Mouse (Mus musculus): ENCODE data around the gene Gtsf1l. TPM values are rescaled to one million over a fixed set of nuclear protein-coding genes. Genes with fewer than 3 reads are reported as not detected.

The Gtsf1l gene
- polyA plus RNA-seq, 1 experiment from 2014 or later = not detected

DNA sequence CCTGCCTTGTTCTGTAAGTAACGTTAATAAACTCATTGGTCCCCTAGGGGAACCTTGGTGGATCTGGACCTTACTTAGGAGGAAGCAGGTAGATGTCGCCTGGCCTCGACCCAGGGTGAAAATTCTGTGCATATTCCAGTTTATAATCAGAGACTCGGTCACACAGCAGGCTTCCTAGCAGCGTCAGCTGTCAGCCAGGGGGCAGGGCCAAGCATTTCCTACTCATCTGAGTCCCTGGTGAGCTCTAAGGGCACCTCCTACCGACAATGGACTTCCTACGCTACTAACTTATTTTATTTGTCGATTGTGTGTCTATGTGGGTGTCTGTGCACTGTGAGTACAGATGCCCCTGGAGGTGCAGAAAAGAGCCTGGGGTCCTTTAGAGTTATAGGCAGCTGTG is 12.3 kb upstream of the Gtsf1l start:
- Histone ChIP-seq H3K27ac (ENCODE audit: low read length) (no peak overlapping the region), H3K27me3 (ENCODE audit: control insufficient read depth, insufficient read depth, low read depth, low read length) (no peaks in the 10 kb centered on the region), H3K4me1 (ENCODE audit: control insufficient read depth, insufficient read depth, low read length) (peaks cover 10% of the 10 kb centered on the region), H3K4me2 (ENCODE audit: low read length) (no peak overlapping the region), H3K36me3 (ENCODE audit: control insufficient read depth, insufficient read depth, low read length) (no peaks in the 10 kb centered on the region), H3K4me3 (ENCODE audit: low read depth, low read length) (no peak overlapping the region), H3K9me3 (replicated peaks; ENCODE audit: control insufficient read depth, low read length, poor library complexity, severe bottlenecking) (no peaks in the 10 kb centered on the region), H3K9ac (ENCODE audit: low read depth, low read length) (no peak overlapping the region)
- no peak for ATAC-seq
- WGBS = 52% methylated on average over 8 of the region's 8 CpGs

DNA sequence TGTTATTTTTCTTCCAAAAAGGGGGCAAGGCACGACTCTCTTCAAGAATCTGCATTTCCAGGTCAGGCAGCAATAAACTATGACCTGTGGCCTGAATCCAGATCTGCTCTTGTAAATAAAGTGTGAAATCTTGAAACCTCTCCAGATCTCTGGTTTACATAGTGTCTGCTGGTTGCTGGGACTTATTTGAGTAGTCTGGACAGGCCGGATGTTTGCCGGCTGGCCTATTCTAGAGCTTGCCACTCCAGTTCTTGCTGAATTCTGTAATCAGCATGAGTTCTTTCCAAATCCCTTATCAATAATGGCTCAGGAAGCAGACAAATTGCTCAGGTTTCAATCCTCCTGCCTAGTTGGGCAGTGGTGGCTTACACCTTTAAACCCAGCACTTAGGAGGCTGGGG is 8.1 kb upstream of the Gtsf1l start:
- Histone ChIP-seq H3K27me3 (ENCODE audit: control insufficient read depth, insufficient read depth, low read depth, low read length) (no peaks in the 10 kb centered on the region), H3K27ac (ENCODE audit: low read length) (no peak overlapping the region), H3K9me3 (replicated peaks; ENCODE audit: control insufficient read depth, low read length, poor library complexity, severe bottlenecking) (no peaks in the 10 kb centered on the region), H3K9ac (ENCODE audit: low read depth, low read length) (no peak overlapping the region), H3K4me3 (ENCODE audit: low read depth, low read length) (no peak overlapping the region), H3K36me3 (ENCODE audit: control insufficient read depth, insufficient read depth, low read length) (no peaks in the 10 kb centered on the region), H3K4me1 (ENCODE audit: control insufficient read depth, insufficient read depth, low read length) (peaks cover 4% of the 10 kb centered on the region; the same call in 1 of the 2 replicates), H3K4me2 (ENCODE audit: low read length) (no peak overlapping the region)
- WGBS = 70% methylated on average over 3 of the region's 3 CpGs
- no peak for ATAC-seq

DNA sequence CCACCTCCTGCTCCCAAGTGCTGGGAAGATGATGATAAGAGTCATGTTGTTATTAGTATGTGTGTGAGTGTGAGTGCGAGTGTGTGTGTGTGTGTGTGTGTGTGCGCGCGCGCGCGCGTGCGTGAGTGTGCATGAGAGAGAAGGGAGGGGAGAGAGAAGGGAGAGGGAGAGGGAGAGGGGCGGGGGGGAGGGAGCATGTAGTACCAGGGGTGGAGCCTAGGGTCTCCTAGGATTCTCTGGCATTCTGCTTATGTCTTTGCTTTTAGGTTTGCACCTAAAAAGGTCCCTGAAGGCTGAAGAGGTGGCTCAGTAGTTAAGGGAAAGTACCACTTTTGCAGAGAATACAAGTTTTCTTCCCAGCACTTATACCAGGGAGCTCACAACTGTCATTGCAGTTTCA is 7.3 kb upstream of the Gtsf1l start:
- no peak overlapping the region for H3K4me3 ChIP-seq (ENCODE audit: low read depth, low read length)
- H3K27me3 ChIP-seq (ENCODE audit: control insufficient read depth, insufficient read depth, low read depth, low read length) = no peaks in the 10 kb centered on the region
- no peak for ATAC-seq
- no peaks in the 10 kb centered on the region for H3K36me3 ChIP-seq (ENCODE audit: control insufficient read depth, insufficient read depth, low read length)
- no peak overlapping the region for H3K27ac ChIP-seq (ENCODE audit: low read length)
- no peak overlapping the region for H3K4me2 ChIP-seq (ENCODE audit: low read length)
- no peaks in the 10 kb centered on the region for H3K4me1 ChIP-seq (ENCODE audit: control insufficient read depth, insufficient read depth, low read length)
- 93% methylated on average over 10 of the region's 10 CpGs for WGBS
- no peaks in the 10 kb centered on the region for H3K9me3 ChIP-seq (replicated peaks; ENCODE audit: control insufficient read depth, low read length, poor library complexity, severe bottlenecking)
- H3K9ac ChIP-seq (ENCODE audit: low read depth, low read length) = no peak overlapping the region

DNA sequence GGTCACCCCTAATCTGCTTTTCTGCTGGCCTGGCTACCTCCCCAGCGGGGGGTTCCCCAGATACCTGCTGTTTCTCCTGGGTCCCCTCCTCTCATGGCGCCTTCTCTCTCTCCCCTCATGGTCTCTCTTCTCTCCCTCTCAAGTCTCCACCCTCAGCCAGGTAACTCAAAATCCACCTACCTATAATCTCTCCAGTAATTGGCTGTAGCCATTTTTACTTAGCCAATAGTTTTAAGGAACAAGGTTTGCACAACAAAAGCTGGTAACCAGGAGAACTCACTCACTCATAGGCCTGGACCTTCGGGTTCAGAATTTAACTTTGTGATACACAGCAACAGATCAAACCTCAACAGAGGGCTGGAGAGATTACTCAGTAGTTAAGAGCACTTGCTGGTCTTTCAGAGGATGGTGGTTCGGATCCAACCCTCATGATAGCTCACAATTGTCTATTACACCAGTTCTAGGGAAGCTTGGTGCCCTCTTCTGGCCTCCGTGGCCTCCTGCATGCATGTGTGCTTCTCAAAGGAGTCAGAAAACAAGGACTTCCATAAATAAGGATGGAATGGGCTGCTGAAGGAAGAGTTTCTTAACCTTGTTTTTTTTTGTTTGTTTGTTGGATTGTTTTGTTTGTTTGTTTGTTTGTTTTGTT is 1.9 kb upstream of the Gtsf1l start:
- ATAC-seq = no peak
- Histone ChIP-seq H3K27ac (ENCODE audit: low read length) (no peak overlapping the region), H3K4me1 (ENCODE audit: control insufficient read depth, insufficient read depth, low read length) (no peaks in the 10 kb centered on the region), H3K36me3 (ENCODE audit: control insufficient read depth, insufficient read depth, low read length) (no peaks in the 10 kb centered on the region), H3K27me3 (ENCODE audit: control insufficient read depth, insufficient read depth, low read depth, low read length) (no peaks in the 10 kb centered on the region), H3K4me3 (ENCODE audit: low read depth, low read length) (no peak overlapping the region), H3K4me2 (ENCODE audit: low read length) (no peak overlapping the region), H3K9ac (ENCODE audit: low read depth, low read length) (no peak overlapping the region), H3K9me3 (replicated peaks; ENCODE audit: control insufficient read depth, low read length, poor library complexity, severe bottlenecking) (no peaks in the 10 kb centered on the region)
- WGBS = 71% methylated on average over 5 of the region's 5 CpGs

DNA sequence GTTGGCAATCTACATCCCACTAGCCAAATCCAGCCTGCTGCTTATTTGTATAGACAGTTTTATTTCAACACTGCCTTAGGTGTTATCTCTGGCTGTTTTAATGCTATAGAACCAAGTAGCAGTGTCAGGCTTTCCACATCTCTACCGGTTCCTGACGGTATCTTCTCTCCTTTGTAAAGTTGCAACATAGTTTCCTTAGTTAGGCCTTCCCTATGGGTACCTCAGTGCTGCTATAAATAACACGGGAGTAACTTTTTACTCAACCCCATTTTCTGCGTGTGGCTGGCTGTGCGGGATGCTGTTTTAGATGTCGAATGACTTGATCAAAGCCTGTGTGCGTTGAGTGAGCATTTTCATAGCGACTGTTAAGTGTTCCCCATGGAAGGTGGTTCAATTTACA is 1.1 kb downstream of the Gtsf1l start:
- Histone ChIP-seq H3K4me1 (ENCODE audit: control insufficient read depth, insufficient read depth, low read length) (no peaks in the 10 kb centered on the region), H3K27ac (ENCODE audit: low read length) (no peak overlapping the region), H3K9me3 (replicated peaks; ENCODE audit: control insufficient read depth, low read length, poor library complexity, severe bottlenecking) (no peaks in the 10 kb centered on the region), H3K36me3 (ENCODE audit: control insufficient read depth, insufficient read depth, low read length) (no peaks in the 10 kb centered on the region), H3K27me3 (ENCODE audit: control insufficient read depth, insufficient read depth, low read depth, low read length) (no peaks in the 10 kb centered on the region), H3K9ac (ENCODE audit: low read depth, low read length) (no peak overlapping the region), H3K4me2 (ENCODE audit: low read length) (no peak overlapping the region), H3K4me3 (ENCODE audit: low read depth, low read length) (no peak overlapping the region)
- no peak for ATAC-seq
- WGBS = 80% methylated on average over 8 of the region's 8 CpGs

DNA sequence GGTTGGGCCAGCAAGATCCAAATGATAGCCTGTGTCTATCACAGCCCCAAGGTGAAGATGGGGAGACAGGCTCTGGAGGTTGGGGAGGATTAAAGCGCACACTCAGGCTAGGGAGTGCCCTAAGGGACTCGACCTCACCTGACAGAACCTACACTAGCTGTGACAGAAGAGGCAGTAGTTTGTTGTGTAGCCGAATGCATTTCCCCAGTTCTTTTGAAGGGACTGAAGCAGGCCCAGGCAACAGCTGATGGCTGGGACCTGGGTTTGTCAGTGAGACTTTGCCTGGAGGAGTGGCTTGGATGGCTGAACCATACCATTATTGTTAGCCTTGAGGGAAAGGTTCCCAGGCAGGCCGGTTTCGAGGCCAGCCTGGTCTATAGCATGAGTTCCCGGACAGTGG is 2.6 kb downstream of the Gtsf1l start:
- no peak for ATAC-seq
- 91% methylated on average over 6 of the region's 6 CpGs for WGBS
- H3K36me3 ChIP-seq (ENCODE audit: control insufficient read depth, insufficient read depth, low read length) = no peaks in the 10 kb centered on the region

DNA sequence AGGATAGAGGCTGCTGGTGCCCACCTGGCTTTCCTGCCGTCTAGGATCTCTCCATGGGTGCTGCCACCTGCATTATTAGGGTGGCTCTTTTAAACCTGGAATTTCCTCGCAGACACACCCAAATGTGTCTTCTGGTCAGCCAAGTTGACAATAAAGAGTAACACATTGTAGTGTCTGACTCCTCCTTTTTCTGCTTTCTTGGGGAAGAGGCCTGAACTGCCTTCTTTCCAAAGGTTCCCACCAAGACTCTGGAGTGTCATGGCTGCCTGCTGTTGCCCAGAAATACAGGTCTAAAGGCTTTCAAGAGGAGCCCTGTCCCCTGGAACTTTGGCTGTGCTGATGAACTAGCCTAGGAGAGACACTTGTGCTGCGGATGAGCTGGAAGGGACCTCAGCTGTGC is 3.1 kb downstream of the Gtsf1l start:
- no peaks in the 10 kb centered on the region for H3K4me1 ChIP-seq (ENCODE audit: control insufficient read depth, insufficient read depth, low read length)
- no peak overlapping the region for H3K4me2 ChIP-seq (ENCODE audit: low read length)
- H3K36me3 ChIP-seq (ENCODE audit: control insufficient read depth, insufficient read depth, low read length) = no peaks in the 10 kb centered on the region
- WGBS = 98% methylated on average over 3 of the region's 3 CpGs
- H3K9ac ChIP-seq (ENCODE audit: low read depth, low read length) = no peak overlapping the region
- no peaks in the 10 kb centered on the region for H3K9me3 ChIP-seq (replicated peaks; ENCODE audit: control insufficient read depth, low read length, poor library complexity, severe bottlenecking)
- no peak overlapping the region for H3K4me3 ChIP-seq (ENCODE audit: low read depth, low read length)
- ATAC-seq = no peak
- H3K27ac ChIP-seq (ENCODE audit: low read length) = no peak overlapping the region
- no peaks in the 10 kb centered on the region for H3K27me3 ChIP-seq (ENCODE audit: control insufficient read depth, insufficient read depth, low read depth, low read length)

More for the DNA sequence above, 2.6 kb downstream of the Gtsf1l start:
- Histone ChIP-seq H3K9me3 (replicated peaks; ENCODE audit: control insufficient read depth, low read length, poor library complexity, severe bottlenecking) (no peaks in the 10 kb centered on the region), H3K27me3 (ENCODE audit: control insufficient read depth, insufficient read depth, low read depth, low read length) (no peaks in the 10 kb centered on the region), H3K4me2 (ENCODE audit: low read length) (no peak overlapping the region), H3K9ac (ENCODE audit: low read depth, low read length) (no peak overlapping the region), H3K27ac (ENCODE audit: low read length) (no peak overlapping the region), H3K4me3 (ENCODE audit: low read depth, low read length) (no peak overlapping the region), H3K4me1 (ENCODE audit: control insufficient read depth, insufficient read depth, low read length) (no peaks in the 10 kb centered on the region)

DNA sequence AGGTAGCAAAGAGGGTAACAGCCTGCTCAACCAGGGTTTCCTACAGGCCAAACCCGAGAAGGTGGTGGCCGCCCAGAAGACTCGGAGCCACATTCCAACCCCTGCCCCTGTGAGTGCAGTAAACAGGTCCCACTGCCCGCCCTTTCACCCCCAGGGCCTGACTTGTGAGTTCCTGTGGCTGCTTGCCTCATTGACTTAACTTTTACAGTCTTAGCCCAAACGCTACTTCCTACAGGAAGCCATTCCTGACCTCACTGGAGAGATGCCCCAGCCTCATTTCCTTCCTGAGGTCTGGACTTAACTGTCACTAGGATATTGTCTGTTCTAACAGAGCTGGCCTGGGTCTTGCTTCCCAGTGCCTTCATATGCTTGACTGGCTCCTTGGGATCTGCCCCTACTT is 5.1 kb downstream of the Gtsf1l start:
- H3K4me1 ChIP-seq (ENCODE audit: control insufficient read depth, insufficient read depth, low read length) = no peaks in the 10 kb centered on the region
- 86% methylated on average over 5 of the region's 5 CpGs for WGBS
- no peaks in the 10 kb centered on the region for H3K27me3 ChIP-seq (ENCODE audit: control insufficient read depth, insufficient read depth, low read depth, low read length)
- H3K4me2 ChIP-seq (ENCODE audit: low read length) = no peak overlapping the region
- H3K27ac ChIP-seq (ENCODE audit: low read length) = no peak overlapping the region
- ATAC-seq = no peak
- H3K9ac ChIP-seq (ENCODE audit: low read depth, low read length) = no peak overlapping the region
- no peaks in the 10 kb centered on the region for H3K9me3 ChIP-seq (replicated peaks; ENCODE audit: control insufficient read depth, low read length, poor library complexity, severe bottlenecking)
- no peak overlapping the region for H3K4me3 ChIP-seq (ENCODE audit: low read depth, low read length)
- H3K36me3 ChIP-seq (ENCODE audit: control insufficient read depth, insufficient read depth, low read length) = no peaks in the 10 kb centered on the region

DNA sequence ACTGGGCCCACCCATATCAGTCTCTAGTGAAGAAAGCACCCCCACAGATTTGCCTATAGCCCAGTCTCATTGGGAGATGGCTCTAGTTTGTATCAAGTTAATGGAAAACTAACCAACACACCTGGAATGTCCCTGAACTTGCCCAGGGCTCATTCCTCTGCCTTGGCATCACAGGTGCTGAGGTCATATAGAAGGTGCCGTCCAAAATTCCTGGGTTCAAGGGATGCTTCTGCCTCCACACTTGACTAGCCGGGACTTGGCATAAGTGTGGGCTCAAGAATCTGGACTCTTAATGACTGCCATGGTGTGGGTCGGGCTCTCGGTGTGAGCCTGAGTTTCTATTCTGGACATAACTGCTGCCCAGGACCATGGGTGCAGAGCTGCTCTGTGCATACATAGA is 8.6 kb downstream of the Gtsf1l start:
- no peaks in the 10 kb centered on the region for H3K9me3 ChIP-seq (replicated peaks; ENCODE audit: control insufficient read depth, low read length, poor library complexity, severe bottlenecking)
- no peak overlapping the region for H3K9ac ChIP-seq (ENCODE audit: low read depth, low read length)
- no peaks in the 10 kb centered on the region for H3K36me3 ChIP-seq (ENCODE audit: control insufficient read depth, insufficient read depth, low read length)
- H3K4me3 ChIP-seq (ENCODE audit: low read depth, low read length) = no peak overlapping the region
- H3K27ac ChIP-seq (ENCODE audit: low read length) = no peak overlapping the region
- no peak for ATAC-seq
- no peaks in the 10 kb centered on the region for H3K4me1 ChIP-seq (ENCODE audit: control insufficient read depth, insufficient read depth, low read length)
- H3K27me3 ChIP-seq (ENCODE audit: control insufficient read depth, insufficient read depth, low read depth, low read length) = no peaks in the 10 kb centered on the region
- H3K4me2 ChIP-seq (ENCODE audit: low read length) = no peak overlapping the region
- 96% methylated on average over 4 of the region's 4 CpGs for WGBS

Measured in midbrain, embryonic 16.5 days (tissue).